Mouse (Mus musculus) testis, postnatal 14 days (tissue): ENCODE measurements around the gene Itsn2.
"Not testable (repeated sequence)": the region's sequence is repeated elsewhere in the genome, so short reads cannot be mapped to it uniquely, and the experiment has no call there.

Source experiments
- DNase-seq: peaks from one replicate; pipeline ENCODE4 v3.0.0; 2021; ENCODE audit warnings: low spot score

Gene Itsn2

DNA sequence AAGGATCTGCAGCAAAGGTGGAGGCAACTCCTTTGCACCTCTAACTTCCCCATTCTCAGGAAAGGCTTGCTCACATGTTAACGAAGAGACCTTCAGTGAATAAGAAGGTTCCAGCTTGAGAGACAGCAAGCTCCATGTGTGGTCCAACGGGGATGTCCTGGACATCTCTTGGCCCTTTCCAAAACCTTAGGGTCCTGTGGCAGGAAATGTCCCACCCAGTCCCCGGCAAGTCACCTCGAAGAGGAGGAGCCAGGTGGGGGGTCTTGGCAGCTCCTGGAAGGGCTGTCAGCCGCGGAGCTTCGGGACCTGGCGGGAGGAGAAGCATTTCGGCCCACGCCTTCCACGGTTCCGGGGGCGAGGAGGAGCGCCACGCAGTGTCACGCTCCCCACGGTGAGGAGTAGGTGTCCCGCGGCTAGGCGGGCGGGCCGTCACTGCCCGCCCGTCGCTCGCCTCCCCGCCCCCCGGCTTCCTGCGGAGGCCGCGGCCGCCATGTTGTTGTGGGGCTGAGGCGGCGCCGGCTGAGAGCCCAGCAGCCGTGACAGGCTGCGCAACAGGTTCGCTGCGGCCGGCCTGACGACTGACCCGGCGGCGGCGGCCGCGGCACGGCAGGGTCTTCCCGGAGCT lies at the start of gene Itsn2, which contains the start of gene Gm3625:
TSS of gene Itsn2 (plus strand) at position 98 of the 625 bp plus-strand sequence.
TSS of gene Gm3625 (minus strand) at position 387 of the 625 bp plus-strand sequence.
- peak; percentile 77 for DNase-seq

DNA sequence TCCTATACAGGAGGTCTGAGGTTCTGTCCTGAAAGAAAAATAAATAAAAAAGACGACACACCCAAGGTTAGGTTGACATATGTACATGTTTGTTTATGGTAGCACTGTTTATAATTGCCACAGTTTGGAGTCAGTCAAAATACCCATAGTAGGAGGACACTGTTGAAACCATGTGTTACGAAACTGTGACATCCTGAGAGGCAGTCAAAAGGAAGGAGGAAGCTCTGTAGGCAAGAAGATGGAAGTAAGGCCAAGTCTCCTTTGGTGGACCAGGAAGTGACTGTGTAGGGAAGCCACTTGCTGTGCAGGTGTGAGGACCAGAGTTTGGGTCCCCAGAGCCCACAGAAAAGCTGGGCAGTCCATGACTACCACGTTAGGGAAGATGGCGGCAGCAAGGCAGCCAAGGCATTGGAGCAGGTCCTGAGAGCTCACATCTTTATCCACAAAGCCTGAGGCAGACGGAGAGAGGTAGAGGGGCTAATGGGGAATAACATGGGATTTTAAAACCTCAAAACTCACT lies 48.0 kb upstream of the Itsn2 start:
- no peak for DNase-seq

- DNase-seq: no peak
Observed at GRCm38 (mm10) chr12:4545425-4545824, 47.0 kb upstream of the Itsn2 start.

- DNase-seq: no peak
Observed at GRCm38 (mm10) chr12:4546491-4546890, 45.9 kb upstream of the Itsn2 start.

DNA sequence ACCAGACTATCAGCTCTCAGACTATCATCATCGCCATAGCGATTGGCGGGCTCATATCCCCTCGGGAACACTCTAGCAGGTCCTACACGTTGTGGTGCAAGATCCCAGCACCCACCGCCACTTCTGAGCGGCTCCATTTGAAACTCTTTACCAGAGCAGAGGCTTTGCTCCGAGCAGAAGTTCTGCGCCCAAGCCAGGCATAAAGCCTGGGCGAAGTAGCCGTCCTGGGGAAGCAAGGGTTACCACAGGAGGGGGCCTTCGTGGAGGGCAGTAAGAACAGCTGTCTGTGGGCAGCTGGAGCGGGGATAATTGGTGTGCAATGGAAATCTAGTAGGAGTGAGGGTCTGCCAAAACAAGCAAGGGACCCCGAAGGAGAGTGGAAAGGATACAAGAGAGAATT lies 44.9 kb upstream of the Itsn2 start:
- DNase-seq: peak; percentile 72

GRCm38 (mm10) chr12:4548053-4549013 lies 44.1 kb upstream of the Itsn2 start:
- DNase-seq: peak; percentile 64

DNA sequence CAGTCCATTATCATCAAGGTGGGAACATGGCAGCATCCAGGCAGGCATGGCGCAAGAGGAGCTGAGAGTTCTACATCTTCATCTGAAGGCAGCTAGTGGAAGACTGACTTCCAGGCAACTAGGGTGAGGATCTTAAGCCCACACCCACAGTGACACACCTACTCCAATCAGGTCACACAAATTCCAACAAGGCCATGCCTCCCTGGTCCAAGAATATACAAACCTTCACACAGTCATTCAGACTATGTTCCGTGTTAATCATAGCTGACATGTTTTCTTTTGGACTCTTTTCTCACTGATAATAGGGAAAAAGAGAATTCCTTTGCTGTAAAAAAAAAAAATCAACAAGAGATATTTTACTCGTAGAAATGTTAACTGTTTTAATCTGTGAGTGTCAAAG lies 38.7 kb upstream of the Itsn2 start:
- DNase-seq: not testable (repeated sequence)

DNA sequence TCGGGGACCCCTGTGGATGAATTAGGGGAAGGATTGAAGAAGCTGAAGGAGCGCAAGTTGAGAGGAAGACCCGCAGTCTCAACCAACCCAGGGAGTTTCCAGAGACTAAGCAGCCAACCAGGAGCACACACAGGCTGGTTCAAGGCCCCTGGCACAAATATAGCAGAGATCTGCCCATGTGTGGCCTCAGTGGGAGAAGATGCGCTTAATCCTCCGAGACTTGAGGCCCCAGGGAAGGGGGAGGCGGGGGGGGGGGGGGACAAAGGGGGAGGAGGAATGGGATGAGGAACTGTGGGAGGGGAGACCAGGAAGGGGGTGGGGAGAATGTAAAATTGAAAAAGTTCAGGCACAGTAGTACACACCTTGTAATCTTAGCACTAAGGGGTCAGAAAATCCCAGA lies 37.0 kb upstream of the Itsn2 start:
- no peak for DNase-seq

GRCm38 (mm10) chr12:4556891-4557290 lies 35.5 kb upstream of the Itsn2 start:
- no peak for DNase-seq

- no peak for DNase-seq
Observed at GRCm38 (mm10) chr12:4557436-4557835, 35.0 kb upstream of the Itsn2 start.

GRCm38 (mm10) chr12:4558013-4558412 lies 34.4 kb upstream of the Itsn2 start:
- no peak for DNase-seq

DNA sequence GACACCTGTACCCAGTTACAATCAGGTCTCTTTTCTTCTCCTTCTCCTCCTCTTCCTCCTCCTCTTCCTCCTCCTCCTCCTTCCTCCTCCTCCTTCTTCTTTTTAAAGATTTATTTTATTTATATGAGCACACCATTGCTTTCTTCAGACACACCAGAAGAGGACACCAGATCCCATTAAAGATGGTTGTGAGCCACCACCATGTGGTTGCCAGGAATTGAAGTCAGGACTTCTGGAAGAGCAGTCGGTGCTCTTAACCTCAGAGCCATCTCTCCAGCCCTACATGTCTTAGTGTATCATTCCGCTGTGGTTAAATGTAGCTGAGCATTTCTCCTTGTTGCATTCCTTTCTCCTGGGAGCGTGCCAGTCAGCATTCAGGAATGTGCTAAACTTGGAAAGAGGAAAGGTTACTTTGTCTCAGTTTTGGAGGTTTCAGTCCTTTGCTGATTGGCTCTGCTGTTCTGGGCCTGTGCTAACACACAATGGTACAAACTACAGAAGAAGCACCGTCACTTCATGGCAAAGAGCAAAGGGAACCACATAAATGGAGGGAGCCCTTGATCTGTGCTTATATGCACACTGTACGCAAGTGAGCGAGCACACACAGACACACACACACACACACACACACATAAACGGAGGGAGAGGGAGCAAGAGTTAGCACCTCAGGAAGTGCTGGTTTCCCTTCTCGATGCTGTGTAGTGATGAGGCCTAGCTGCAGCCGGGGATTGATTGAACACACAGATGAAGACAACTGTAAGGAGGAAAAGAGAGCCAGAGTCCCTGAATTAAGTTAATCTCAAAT lies 33.8 kb upstream of the Itsn2 start:
- DNase-seq: peak; percentile 82

GRCm38 (mm10) chr12:4571864-4572263 lies 20.6 kb upstream of the Itsn2 start:
- peak; percentile 49 for DNase-seq

DNA sequence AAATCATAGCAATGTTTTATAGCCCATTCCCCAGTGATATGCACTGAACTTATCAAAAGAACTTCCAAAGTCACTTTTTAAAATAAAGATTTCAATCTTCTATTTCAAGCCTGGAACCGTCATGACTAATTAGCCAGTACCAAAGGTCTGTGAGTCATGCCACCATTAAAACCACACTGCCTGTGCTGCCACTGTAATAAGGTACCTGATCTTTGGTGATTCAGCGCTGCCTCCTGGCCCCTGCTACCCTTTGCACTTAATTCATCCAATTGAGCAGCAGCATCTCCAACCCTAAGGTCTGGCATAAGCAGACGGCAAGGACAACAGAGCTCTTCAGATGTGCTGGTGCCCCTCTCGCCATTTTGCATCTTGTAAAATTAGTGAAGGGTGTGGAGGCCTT lies 18.4 kb upstream of the Itsn2 start:
- no peak for DNase-seq

DNA sequence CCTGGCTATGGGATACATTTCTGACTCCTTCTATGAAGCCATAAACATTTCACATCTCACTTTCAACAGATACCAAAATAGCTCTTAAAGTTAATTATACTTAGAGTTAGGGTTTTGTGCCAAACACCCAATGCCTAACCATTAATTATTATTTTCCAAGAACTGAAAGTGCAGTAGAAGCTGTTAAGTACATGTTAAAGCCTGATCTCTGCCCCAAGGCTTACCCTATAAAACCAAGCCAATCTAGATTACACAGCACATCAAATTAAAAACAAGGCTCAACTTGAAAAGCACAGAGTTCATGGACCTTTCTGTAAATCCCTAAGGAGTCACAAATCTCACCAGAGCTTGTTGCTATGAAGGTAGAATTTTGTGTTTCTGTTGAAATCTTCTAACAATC lies 10.1 kb upstream of the Itsn2 start:
- DNase-seq: no peak

DNA sequence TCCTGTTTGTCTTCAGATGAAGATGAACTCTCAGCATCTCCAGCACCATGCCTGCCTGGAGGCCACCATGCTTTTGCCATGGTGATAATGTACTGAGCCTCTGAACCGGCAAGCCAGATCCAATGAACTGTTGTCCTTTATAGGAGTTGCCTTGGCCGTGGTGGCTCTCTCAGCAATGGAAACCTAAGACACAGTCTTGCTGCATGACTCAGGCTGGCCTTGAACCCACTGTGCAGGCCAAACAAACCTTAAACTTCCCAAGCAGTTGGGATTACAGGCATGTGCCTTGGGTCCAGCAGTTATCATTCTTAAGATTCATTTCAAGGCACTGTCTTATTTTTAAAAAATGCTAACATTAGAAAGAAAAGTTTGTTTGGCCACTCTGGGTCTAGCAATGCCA lies 4.6 kb upstream of the Itsn2 start:
- no peak for DNase-seq

DNA sequence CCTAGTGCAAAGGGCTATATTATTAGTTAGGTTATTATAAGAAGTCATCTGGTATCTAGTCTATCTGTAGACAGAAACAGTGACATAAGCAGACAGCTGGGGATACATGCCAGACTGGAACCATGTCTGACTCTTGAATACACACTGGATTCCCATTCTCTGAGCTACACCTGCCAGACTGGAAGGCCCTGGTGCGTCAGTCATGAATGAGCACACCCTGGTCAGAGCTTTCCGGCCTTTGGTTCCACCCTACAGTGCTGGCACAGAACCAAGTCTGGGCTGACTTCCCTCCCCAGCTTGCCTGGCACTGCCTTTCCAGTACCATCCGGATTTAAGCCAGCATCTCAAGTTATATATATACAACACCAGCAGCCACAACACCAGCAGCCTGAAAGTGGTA lies 3.8 kb upstream of the Itsn2 start:
- peak; percentile 30 for DNase-seq

DNA sequence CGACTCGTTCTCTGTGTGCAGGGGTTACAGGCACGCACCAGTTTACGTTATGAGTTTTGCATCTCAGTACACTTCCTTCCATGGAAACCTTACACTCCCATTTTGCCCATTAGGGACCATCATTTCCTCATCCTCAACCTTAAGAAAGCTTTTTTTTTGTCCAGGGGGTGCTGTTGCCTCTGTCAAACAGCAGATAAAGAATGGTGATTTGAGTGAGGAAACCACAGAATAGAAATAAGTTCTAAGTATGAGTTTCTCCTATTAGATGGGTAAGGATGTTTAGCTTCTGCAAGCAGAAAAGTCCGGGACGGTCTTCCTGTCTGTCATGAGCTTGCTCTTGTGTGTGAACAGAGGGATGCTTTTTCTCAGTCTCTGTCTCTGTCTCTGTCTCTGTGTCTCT lies 413 bp upstream of the Itsn2 start:
- no peak for DNase-seq

- DNase-seq: peak; percentile 73
Observed at GRCm38 (mm10) chr12:4593166-4593929, 910 bp downstream of the Itsn2 start.

DNA sequence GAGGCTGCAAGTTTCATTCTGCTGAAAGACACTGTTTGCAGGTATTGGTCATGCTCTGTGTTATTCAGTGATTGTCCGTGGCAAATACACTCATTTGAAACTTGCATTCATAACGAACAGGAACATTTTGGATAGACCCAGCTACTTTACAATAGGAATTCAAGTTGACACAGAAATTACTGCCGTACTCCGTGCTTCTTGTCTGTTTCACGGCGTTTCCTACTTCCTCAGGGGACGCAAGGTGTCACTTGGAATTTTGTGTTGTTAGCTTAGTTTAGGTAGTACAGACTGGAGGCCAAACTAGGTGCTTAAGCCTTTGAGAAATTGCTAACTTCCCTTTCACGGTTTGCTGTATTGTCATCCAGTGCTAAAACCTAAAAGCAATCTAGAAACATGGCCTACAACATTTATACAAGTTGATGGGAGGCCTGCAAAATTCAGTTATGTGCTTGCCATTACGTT lies 1.5 kb downstream of the Itsn2 start:
- no peak for DNase-seq

- DNase-seq: no peak
Observed at GRCm38 (mm10) chr12:4595055-4595454, 2.6 kb downstream of the Itsn2 start.
